Mouse (Mus musculus): Measurements from ENCODE around the gene Tctn1.

DNA sequence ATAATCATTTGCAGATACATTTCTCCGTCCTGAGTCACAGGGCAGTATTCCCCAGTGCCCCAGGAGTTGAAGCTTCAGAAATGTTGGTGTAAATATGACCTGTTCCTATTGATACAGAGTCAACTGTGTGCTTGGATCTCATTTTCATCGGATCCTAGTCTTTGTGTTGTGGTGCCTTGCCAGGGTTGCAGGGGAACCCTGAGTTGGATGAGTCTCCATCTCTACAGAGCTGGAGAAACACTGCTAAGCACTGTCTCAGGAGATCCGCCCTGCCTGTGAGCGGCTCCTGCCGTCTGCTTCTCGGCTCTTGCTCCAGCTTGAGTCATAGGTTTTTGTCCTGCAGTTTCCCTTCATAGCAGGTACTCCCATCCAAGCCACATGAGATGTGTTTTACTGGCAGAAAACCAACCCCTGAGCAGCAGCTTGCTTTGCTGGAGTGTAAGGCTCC is 35.8 kb upstream of the Tctn1 start:
- TF ChIP-seq SMC3 (IDR thresholded peaks at IDR 0.05; ENCODE audit: low read depth, low read length), result no peak
- no peak for TF ChIP-seq ELF1 (IDR thresholded peaks at IDR 0.05; ENCODE audit: low read depth, low read length)
- no peak for TF ChIP-seq TBP (IDR thresholded peaks at IDR 0.05; ENCODE audit: low read depth, low read length)
- TF ChIP-seq POLR2A (IDR thresholded peaks at IDR 0.05; ENCODE audit: control insufficient read depth in 1 of 2, insufficient read depth in 1 of 2, low read depth in 1 of 2, low read length in 2 of 2, poor library complexity in 1 of 2), result no peak
- TF ChIP-seq EP300 (IDR thresholded peaks at IDR 0.05; ENCODE audit: low read depth in 1 of 2, low read length in 2 of 2), result no peak
- TF ChIP-seq CTCF (IDR thresholded peaks at IDR 0.05 in 2 of 3, conservative IDR thresholded peaks at IDR 0.05 in 1 of 3; ENCODE audit: control insufficient read depth in 1 of 3, insufficient read depth in 1 of 3, low read depth in 2 of 3, low read length in 3 of 3, poor library complexity in 1 of 3, severe bottlenecking in 1 of 3), result no peak

All from MEL (cell line).